Mouse (Mus musculus) liver, postnatal 0 days (tissue): Measurements from ENCODE around the gene Frmd5. TPM values are rescaled to one million over a fixed set of nuclear protein-coding genes. Genes with fewer than 3 reads are reported as not detected.

Source experiments
- ATAC-seq: fragments of 200-750 bp; cut with Nextera tagmentation; 2 replicates; pipeline ENCODE4 v1.8.0; 2017; ENCODE audit warnings: mild to moderate bottlenecking, moderate library complexity
- DNase-seq: peaks from one replicate; pipeline ENCODE4 v3.0.0-alpha.2; 2016
- H3K27ac ChIP-seq: fragments of 300-500 bp; sonication (generic); 2 replicates; pipeline ENCODE4 v1.5.1; 2014; ENCODE audit warnings: antibody characterized with exemption, moderate library complexity, mild to moderate bottlenecking, low read depth
- H3K27me3 ChIP-seq: fragments of 300-500 bp; sonication (generic); 2 replicates; pipeline ENCODE4 v1.6.1; 2014; ENCODE audit warnings: low read length, control low read depth, mixed read lengths; ENCODE audit not compliant: insufficient read depth
- H3K36me3 ChIP-seq: fragments of 300-500 bp; sonication (generic); replicated peaks from 2 replicates; pipeline ENCODE4 v1.6.1; 2014; ENCODE audit warnings: mild to moderate bottlenecking, control low read depth, low read length, moderate library complexity, mixed read lengths; ENCODE audit not compliant: insufficient read depth
- H3K4me1 ChIP-seq: fragments of 300-500 bp; sonication (generic); 2 replicates; pipeline ENCODE4 v1.6.1; 2014; ENCODE audit warnings: antibody characterized with exemption, mild to moderate bottlenecking, control low read depth; ENCODE audit not compliant: insufficient read depth
- H3K4me2 ChIP-seq: fragments of 300-500 bp; sonication (generic); 2 replicates; pipeline ENCODE4 v1.6.1; 2014; ENCODE audit warnings: low read depth, mild to moderate bottlenecking, low read length, moderate library complexity, mixed read lengths
- H3K4me3 ChIP-seq: fragments of 300-500 bp; sonication (generic); 2 replicates; pipeline ENCODE4 v1.5.1; 2014; ENCODE audit warnings: low read depth, low read length
- H3K9ac ChIP-seq: fragments of 300-500 bp; sonication (generic); replicated peaks from 2 replicates; pipeline ENCODE4 v1.6.1; 2014; ENCODE audit warnings: mild to moderate bottlenecking, moderate library complexity
- H3K9me3 ChIP-seq: fragments of 300-500 bp; sonication (generic); 2 replicates; pipeline ENCODE4 v1.6.1; 2016; ENCODE audit warnings: mild to moderate bottlenecking, control low read depth, low read length, mixed read lengths
- CTCF ChIP-seq: sonication (generic); IDR thresholded peaks from 2 replicates; pipeline ENCODE4 v1.5.1; 2016; ENCODE audit warnings: antibody characterized with exemption, low read depth
- EP300 ChIP-seq: IDR thresholded peaks from 2 replicates; pipeline ENCODE4 v1.6.1; 2016; ENCODE audit warnings: antibody characterized with exemption, low read depth, mild to moderate bottlenecking
- WGBS: fragments of 180-500 bp; shearing (Covaris S2); extraction: QIAGEN DNeasy Blood & Tissue Kit; methylation state at CpG from one replicate; pipeline ENCODE4 v1.1.7; 2014; ENCODE audit not compliant: insufficient replicate concordance; 5-methylcytosine and 5-hydroxymethylcytosine counted together
- polyA plus RNA-seq: library from polyadenylated mRNA; unstranded; fragments of >200 nt; fragmentation: Nextera tagmentation; extraction: Ambion mirVana; gene quantifications from 2 replicates; pipeline ENCODE4 v1.2.1, GENCODE M21; 2015

The Frmd5 gene
- polyA plus RNA-seq, 1 experiment from 2014 or later, result 0.18 TPM

GRCm38 (mm10) chr2:121594131-121594530 lies 212.8 kb downstream of the Frmd5 start:
- 58% methylated on average over 3 of the region's 3 CpGs for WGBS
- no peak overlapping the region for H3K4me2 ChIP-seq
- ATAC-seq, result no peak

GRCm38 (mm10) chr2:121588309-121588694 lies 218.6 kb downstream of the Frmd5 start:
- Histone ChIP-seq H3K27me3 (no peaks in the 10 kb centered on the region), H3K36me3 (no peaks in the 10 kb centered on the region), H3K27ac (no peak overlapping the region), H3K9ac (no peak overlapping the region), H3K9me3 (no peaks in the 10 kb centered on the region), H3K4me3 (no peak overlapping the region), H3K4me1 (peaks cover 2% of the 10 kb centered on the region; the same call in 1 of the 2 replicates), H3K4me2 (no peak overlapping the region)
- 64% methylated on average over 4 of the region's 4 CpGs for WGBS
- ATAC-seq (no peak), DNase-seq (no peak)
- no peak for TF ChIP-seq CTCF
- no peak for TF ChIP-seq EP300

More at GRCm38 (mm10) chr2:121594131-121594530, 212.8 kb downstream of the Frmd5 start:
- Histone ChIP-seq H3K27me3 (no peaks in the 10 kb centered on the region), H3K27ac (no peak overlapping the region), H3K36me3 (no peaks in the 10 kb centered on the region), H3K4me3 (no peak overlapping the region), H3K9ac (no peak overlapping the region), H3K9me3 (no peaks in the 10 kb centered on the region), H3K4me1 (peaks cover 10% of the 10 kb centered on the region; the same call in 1 of the 2 replicates)
- TF ChIP-seq CTCF, result no peak
- no peak for TF ChIP-seq EP300
- no peak for DNase-seq

- no peaks in the 10 kb centered on the region for H3K36me3 ChIP-seq
- no peak overlapping the region for H3K4me3 ChIP-seq
- peaks cover 2% of the 10 kb centered on the region; the same call in 1 of the 2 replicates for H3K4me1 ChIP-seq
- DNase-seq (no peak), ATAC-seq (no peak)
- no peak overlapping the region for H3K9ac ChIP-seq
- no peaks in the 10 kb centered on the region for H3K9me3 ChIP-seq
- H3K4me2 ChIP-seq, result no peak overlapping the region
- TF ChIP-seq EP300 (peak; percentile 84), CTCF (no peak)
- 26% methylated on average over 12 of the region's 12 CpGs for WGBS
- no peak overlapping the region for H3K27ac ChIP-seq
- no peaks in the 10 kb centered on the region for H3K27me3 ChIP-seq
Measured at GRCm38 (mm10) chr2:121587523-121588308, 219.2 kb downstream of the Frmd5 start.

- H3K36me3 ChIP-seq, result no peaks in the 10 kb centered on the region
- WGBS, result 61% methylated on average over 5 of the region's 5 CpGs
- no peak overlapping the region for H3K4me3 ChIP-seq
- H3K9ac ChIP-seq, result no peak overlapping the region
- H3K27ac ChIP-seq, result no peak overlapping the region
- no peak for DNase-seq
- H3K4me1 ChIP-seq, result peaks cover 2% of the 10 kb centered on the region; the same call in 1 of the 2 replicates
- ATAC-seq, result no peak
- TF ChIP-seq EP300, result no peak
- TF ChIP-seq CTCF, result no peak
- no peak overlapping the region for H3K4me2 ChIP-seq
- no peaks in the 10 kb centered on the region for H3K27me3 ChIP-seq
- no peaks in the 10 kb centered on the region for H3K9me3 ChIP-seq
Measured at GRCm38 (mm10) chr2:121584705-121585104, 222.2 kb downstream of the Frmd5 start.

- Histone ChIP-seq H3K4me2 (no peak overlapping the region), H3K9ac (no peak overlapping the region), H3K27ac (no peak overlapping the region), H3K27me3 (no peaks in the 10 kb centered on the region), H3K4me3 (no peak overlapping the region), H3K36me3 (no peaks in the 10 kb centered on the region), H3K4me1 (peaks cover 2% of the 10 kb centered on the region; the same call in 1 of the 2 replicates), H3K9me3 (no peaks in the 10 kb centered on the region)
- no peak for TF ChIP-seq EP300
- no peak for TF ChIP-seq CTCF
- WGBS, result 53% methylated on average over 13 of the region's 13 CpGs
- DNase-seq (no peak), ATAC-seq (peak; percentile 21; the same call in 1 of the 2 replicates)
Measured at GRCm38 (mm10) chr2:121583468-121584116, 223.3 kb downstream of the Frmd5 start.

GRCm38 (mm10) chr2:121582809-121583376 lies 224.0 kb downstream of the Frmd5 start:
- TF ChIP-seq CTCF (no peak), EP300 (no peak)
- Histone ChIP-seq H3K9ac (no peak overlapping the region), H3K4me2 (no peak overlapping the region), H3K27me3 (no peaks in the 10 kb centered on the region), H3K4me1 (no peaks in the 10 kb centered on the region), H3K36me3 (no peaks in the 10 kb centered on the region), H3K4me3 (no peak overlapping the region), H3K27ac (no peak overlapping the region), H3K9me3 (no peaks in the 10 kb centered on the region)
- 82% methylated on average over 13 of the region's 13 CpGs for WGBS
- ATAC-seq (no peak), DNase-seq (no peak)
